ENCODE assay signal across 28 mouse cellular contexts in the genomic region with DNA sequence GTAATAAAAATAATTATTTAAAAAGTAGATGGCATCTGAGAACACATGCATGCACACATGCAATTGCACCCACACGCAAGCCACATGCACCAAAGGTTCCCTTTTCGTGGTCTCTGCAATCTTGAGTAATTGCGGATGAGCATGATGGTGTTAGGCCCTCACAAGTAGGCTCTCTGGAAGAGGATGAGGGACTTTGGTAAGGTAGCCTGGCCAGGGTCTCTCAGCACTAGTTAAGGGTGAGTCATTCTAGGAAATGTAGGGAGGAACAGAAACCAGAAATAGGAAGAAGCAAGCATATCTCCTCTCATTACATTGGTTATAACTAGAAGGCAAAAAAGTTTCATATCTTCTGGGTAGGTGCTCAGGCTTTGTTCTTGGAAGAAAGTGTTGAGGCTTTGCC. TPM values are rescaled to one million over a fixed set of nuclear protein-coding genes. Genes with fewer than 3 reads are reported as not detected.
DNase-seq lines count a peak whose midpoint lies in the region; ATAC-seq and TF ChIP-seq lines count a peak whose summit lies in the region.
"Had no signal": no experiment of that assay in that cellular context is flagged by ENCODE, and none has a peak within 500 bp of the region (broad histone marks: within the 10 kb centered on the region; RNA-seq: fewer than 3 reads in every experiment).

No protein-coding gene starts in this region.

- peak overlapping the region; percentile 22; the same call in 1 of the 2 replicates for H3K27ac ChIP-seq in liver, postnatal 0 days (ENCODE audit: low read depth)
- peak overlapping the region; percentile 46 for H3K27ac ChIP-seq in bone marrow macrophage, adult 2 months (ENCODE audit: insufficient read depth, low read depth, low read length)
- H3K27ac ChIP-seq in intestine, embryonic 16.5 days (ENCODE audit: low read length), result no peak overlapping the region
- H3K27ac ChIP-seq in midbrain, embryonic 14.5 days (replicated peaks; ENCODE audit: low read depth, low read length), result no peak overlapping the region
- H3K27ac ChIP-seq: embryonic facial prominence, embryonic 10.5 days; forebrain, embryonic 15.5 days; hindbrain, embryonic 14.5 days; kidney, postnatal 0 days; limb, embryonic 10.5 days; liver, embryonic 12.5 days; midbrain, embryonic 12.5 days; neural tube, embryonic 12.5 days had no signal

- H3K9ac ChIP-seq in liver, postnatal 0 days (replicated peaks), result no peak overlapping the region
- no peak overlapping the region for H3K9ac ChIP-seq in intestine, embryonic 16.5 days (ENCODE audit: low read depth, low read length)
- H3K9ac ChIP-seq in midbrain, embryonic 14.5 days (replicated peaks; ENCODE audit: low read length), result no peak overlapping the region
- H3K9ac ChIP-seq: forebrain, embryonic 15.5 days; heart, embryonic 12.5 days; hindbrain, embryonic 14.5 days; liver, embryonic 12.5 days; lung, embryonic 14.5 days; midbrain, embryonic 12.5 days; neural tube, embryonic 12.5 days had no signal

- no peak overlapping the region for H3K4me3 ChIP-seq in liver, postnatal 0 days (ENCODE audit: low read depth, low read length)
- no peak overlapping the region for H3K4me3 ChIP-seq in bone marrow macrophage, adult 2 months (ENCODE audit: insufficient read depth, low read length)
- no peak overlapping the region for H3K4me3 ChIP-seq in intestine, embryonic 16.5 days (ENCODE audit: low read length)
- no peak overlapping the region for H3K4me3 ChIP-seq in midbrain, embryonic 14.5 days (replicated peaks; ENCODE audit: low read depth, low read length)
- H3K4me3 ChIP-seq: embryonic facial prominence, embryonic 10.5 days; forebrain, embryonic 15.5 days; heart, embryonic 12.5 days; limb, embryonic 10.5 days; liver, embryonic 12.5 days; midbrain, embryonic 12.5 days; neural tube, embryonic 12.5 days had no signal

- TF ChIP-seq POLR2A in bone marrow macrophage, adult 2 months (IDR thresholded peaks at IDR 0.05; ENCODE audit: borderline replicate concordance, low read depth, low read length), result no peak

- TF ChIP-seq CTCF in liver, postnatal 0 days (IDR thresholded peaks at IDR 0.05; ENCODE audit: low read depth), result no peak
- TF ChIP-seq CTCF in bone marrow macrophage, adult 2 months (IDR thresholded peaks at IDR 0.05; ENCODE audit: low read depth, low read length), result no peak

- no peaks in the 10 kb centered on the region for H3K36me3 ChIP-seq in liver, postnatal 0 days (replicated peaks; ENCODE audit: insufficient read depth, low read length)
- no peaks in the 10 kb centered on the region for H3K36me3 ChIP-seq in intestine, embryonic 16.5 days (ENCODE audit: control insufficient read depth, insufficient read depth, low read length)
- H3K36me3 ChIP-seq in midbrain, embryonic 14.5 days (ENCODE audit: control insufficient read depth, insufficient read depth, low read length), result no peaks in the 10 kb centered on the region
- H3K36me3 ChIP-seq: embryonic facial prominence, embryonic 10.5 days; forebrain, embryonic 15.5 days; heart, embryonic 12.5 days; limb, embryonic 10.5 days; liver, embryonic 12.5 days; midbrain, embryonic 12.5 days; neural tube, embryonic 12.5 days had no signal

- H3K4me1 ChIP-seq in liver, postnatal 0 days (ENCODE audit: insufficient read depth), result no peaks in the 10 kb centered on the region; the same call in none of the 2 replicates
- peaks cover 73% of the 10 kb centered on the region for H3K4me1 ChIP-seq in bone marrow macrophage, adult 2 months (ENCODE audit: control insufficient read depth, insufficient read depth, low read length)
- H3K4me1 ChIP-seq in intestine, embryonic 16.5 days (ENCODE audit: control insufficient read depth, insufficient read depth, low read length), result no peaks in the 10 kb centered on the region
- H3K4me1 ChIP-seq in midbrain, embryonic 14.5 days (ENCODE audit: control insufficient read depth, insufficient read depth, low read length), result no peaks in the 10 kb centered on the region
- H3K4me1 ChIP-seq: embryonic facial prominence, embryonic 10.5 days; forebrain, embryonic 15.5 days; heart, embryonic 12.5 days; limb, embryonic 10.5 days; liver, embryonic 12.5 days; midbrain, embryonic 12.5 days; neural tube, embryonic 12.5 days had no signal

- H3K9me3 ChIP-seq in liver, postnatal 0 days (ENCODE audit: low read length), result no peaks in the 10 kb centered on the region
- H3K9me3 ChIP-seq in intestine, embryonic 16.5 days (ENCODE audit: control insufficient read depth, low read length), result no peaks in the 10 kb centered on the region
- H3K9me3 ChIP-seq in midbrain, embryonic 14.5 days (ENCODE audit: control insufficient read depth, low read length), result no peaks in the 10 kb centered on the region
- H3K9me3 ChIP-seq: embryonic facial prominence, embryonic 10.5 days; forebrain, embryonic 15.5 days; heart, embryonic 12.5 days; limb, embryonic 10.5 days; liver, embryonic 12.5 days; midbrain, embryonic 12.5 days; neural tube, embryonic 12.5 days had no signal

- no peak for TF ChIP-seq EP300 in liver, postnatal 0 days (IDR thresholded peaks at IDR 0.05; ENCODE audit: low read depth)

- WGBS in liver, postnatal 0 days (ENCODE audit: insufficient replicate concordance), result 55% methylated on average over 3 of the region's 3 CpGs
- WGBS in intestine, embryonic 16.5 days, result 87% methylated on average over 3 of the region's 3 CpGs
- WGBS in midbrain, embryonic 14.5 days, result 92% methylated on average over 3 of the region's 3 CpGs

- H3K27me3 ChIP-seq in liver, postnatal 0 days (ENCODE audit: insufficient read depth, low read length), result no peaks in the 10 kb centered on the region
- H3K27me3 ChIP-seq in intestine, embryonic 16.5 days (replicated peaks; ENCODE audit: control insufficient read depth, insufficient read depth, low read length), result no peaks in the 10 kb centered on the region
- H3K27me3 ChIP-seq in midbrain, embryonic 14.5 days (ENCODE audit: control insufficient read depth, insufficient read depth, low read length), result no peaks in the 10 kb centered on the region
- H3K27me3 ChIP-seq: forebrain, embryonic 15.5 days; heart, embryonic 12.5 days; liver, embryonic 12.5 days; midbrain, embryonic 12.5 days; neural tube, embryonic 12.5 days had no signal

- H3K4me2 ChIP-seq in liver, postnatal 0 days (ENCODE audit: low read depth, low read length), result no peak overlapping the region
- no peak overlapping the region for H3K4me2 ChIP-seq in intestine, embryonic 16.5 days (ENCODE audit: low read depth, low read length)
- H3K4me2 ChIP-seq in midbrain, embryonic 14.5 days (ENCODE audit: low read length), result no peak overlapping the region
- H3K4me2 ChIP-seq: forebrain, embryonic 15.5 days; heart, embryonic 12.5 days; hindbrain, embryonic 14.5 days; liver, embryonic 12.5 days; lung, embryonic 14.5 days; midbrain, embryonic 12.5 days; neural tube, embryonic 12.5 days had no signal

- no peak for DNase-seq in liver, postnatal 0 days
- DNase-seq in liver (no peak), A20 (ENCODE audit: low read depth, low spot score) (peak; percentile 62)
- no peak for DNase-seq in midbrain, embryonic 14.5 days
- DNase-seq: adrenal gland, adult 8-10 months; cerebellum, adult 9-11 months; heart, postnatal 10 days; kidney, adult 2 months; lung, embryonic 14.5 days; thymus, postnatal 14 days had no signal

- ATAC-seq in liver, postnatal 0 days, result no peak
- peak; percentile 55 for ATAC-seq in megakaryocyte, adult 5-6 weeks (ENCODE audit: poor library complexity, severe bottlenecking)
- ATAC-seq in intestine, embryonic 16.5 days, result no peak
- no peak for ATAC-seq in midbrain, embryonic 14.5 days (ENCODE audit: low FRiP score, low TSS enrichment)
- ATAC-seq: activated CD4-positive, CD25-positive, alpha-beta regulatory T cell, adult 4 months; forebrain, embryonic 15.5 days; inflammation-experienced regulatory T-cells, adult 6 months; liver, embryonic 12.5 days had no signal

RNA-seq across cellular contexts. Expression of gene Pilra, which starts 11.1 kb away (rescaled TPM):
- polyA plus RNA-seq in liver, postnatal 0 days (2015; fragmentation: Nextera tagmentation; extraction: Ambion mirVana), result 8.7 and 12.1 TPM in 2 replicates
- 15.5 and 16.8 TPM in 2 replicates for polyA plus RNA-seq in bone marrow macrophage, adult 2 months (2012; ENCODE audit: insufficient read depth, insufficient read length, missing spikeins)
- total RNA-seq in megakaryocyte, adult 5-6 weeks (2015), result 65.2 and 103 TPM in 2 replicates
- 95.8 and 100 TPM in 2 replicates for total RNA-seq in megakaryocyte, adult 5-6 weeks (2017)
- polyA plus RNA-seq in intestine, embryonic 16.5 days (2015; fragmentation: Nextera tagmentation; extraction: Ambion mirVana), result 2.8 and 4.2 TPM in 2 replicates
- polyA plus RNA-seq in midbrain, embryonic 14.5 days (2014; fragmentation: Nextera tagmentation; extraction: Ambion mirVana), result 0.26 and 0.51 TPM in 2 replicates
- polyA plus RNA-seq: activated CD4-positive, CD25-positive, alpha-beta regulatory T cell, adult 4 months had no signal

RNA-seq across cellular contexts. Expression of gene Pilrb1, which starts 32.9 kb away (rescaled TPM):
- polyA plus RNA-seq in liver, postnatal 0 days (2015; fragmentation: Nextera tagmentation; extraction: Ambion mirVana), result 11.7 and 11.9 TPM in 2 replicates
- 15.2 and 19.7 TPM in 2 replicates for polyA plus RNA-seq in bone marrow macrophage, adult 2 months (2012; ENCODE audit: insufficient read depth, insufficient read length, missing spikeins)
- 94.9 and 109 TPM in 2 replicates for total RNA-seq in megakaryocyte, adult 5-6 weeks (2015)
- total RNA-seq in megakaryocyte, adult 5-6 weeks (2017), result 82.8 and 86.5 TPM in 2 replicates
- polyA plus RNA-seq in intestine, embryonic 16.5 days (2015; fragmentation: Nextera tagmentation; extraction: Ambion mirVana), result 1.3 and 1.8 TPM in 2 replicates
- not detected in 2 replicates for polyA plus RNA-seq in midbrain, embryonic 14.5 days (2014; fragmentation: Nextera tagmentation; extraction: Ambion mirVana)
- total RNA-seq: layer of hippocampus, postnatal 14 days had no signal
- polyA plus RNA-seq: brain, embryonic 14.5 days; C2C12; cortical plate, adult 2 months; forebrain, embryonic 15.5 days; hindbrain, embryonic 14.5 days; limb, embryonic 10.5 days; midbrain, embryonic 12.5 days; neural tube, embryonic 12.5 days had no signal

RNA-seq across cellular contexts. Expression of gene Zcwpw1, which starts 37.4 kb away (rescaled TPM):
- 1.5 and 1.9 TPM in 2 replicates for polyA plus RNA-seq in liver, postnatal 0 days (2015; fragmentation: Nextera tagmentation; extraction: Ambion mirVana)
- 6.1 TPM in 2 replicates for polyA plus RNA-seq in bone marrow macrophage, adult 2 months (2012; ENCODE audit: insufficient read depth, insufficient read length, missing spikeins)
- total RNA-seq in megakaryocyte, adult 5-6 weeks (2015), result 6.4 and 10.0 TPM in 2 replicates
- total RNA-seq in megakaryocyte, adult 5-6 weeks (2017), result 16.1 and 18.1 TPM in 2 replicates
- polyA plus RNA-seq in intestine, embryonic 16.5 days (2015; fragmentation: Nextera tagmentation; extraction: Ambion mirVana), result 11.0 and 11.8 TPM in 2 replicates
- polyA plus RNA-seq in midbrain, embryonic 14.5 days (2014; fragmentation: Nextera tagmentation; extraction: Ambion mirVana), result 5.6 and 8.2 TPM in 2 replicates

RNA-seq across cellular contexts. Expression of gene Mepce, which starts 37.6 kb away (rescaled TPM):
- polyA plus RNA-seq in liver, postnatal 0 days (2015; fragmentation: Nextera tagmentation; extraction: Ambion mirVana), result 4.7 and 5.0 TPM in 2 replicates
- 31.3 and 35.4 TPM in 2 replicates for polyA plus RNA-seq in bone marrow macrophage, adult 2 months (2012; ENCODE audit: insufficient read depth, insufficient read length, missing spikeins)
- 20.9 and 24.0 TPM in 2 replicates for total RNA-seq in megakaryocyte, adult 5-6 weeks (2015)
- total RNA-seq in megakaryocyte, adult 5-6 weeks (2017), result 16.2 and 22.8 TPM in 2 replicates
- 7.1 and 7.4 TPM in 2 replicates for polyA plus RNA-seq in intestine, embryonic 16.5 days (2015; fragmentation: Nextera tagmentation; extraction: Ambion mirVana)
- 11.3 and 14.4 TPM in 2 replicates for polyA plus RNA-seq in midbrain, embryonic 14.5 days (2014; fragmentation: Nextera tagmentation; extraction: Ambion mirVana)

RNA-seq across cellular contexts. Expression of gene Ppp1r35, which starts 46.4 kb away (rescaled TPM):
- 13.4 and 18.1 TPM in 2 replicates for polyA plus RNA-seq in liver, postnatal 0 days (2015; fragmentation: Nextera tagmentation; extraction: Ambion mirVana)
- 28.3 and 36.2 TPM in 2 replicates for polyA plus RNA-seq in bone marrow macrophage, adult 2 months (2012; ENCODE audit: insufficient read depth, insufficient read length, missing spikeins)
- 48.6 and 55.3 TPM in 2 replicates for total RNA-seq in megakaryocyte, adult 5-6 weeks (2015)
- 34.1 and 40.1 TPM in 2 replicates for total RNA-seq in megakaryocyte, adult 5-6 weeks (2017)
- 19.3 and 19.8 TPM in 2 replicates for polyA plus RNA-seq in intestine, embryonic 16.5 days (2015; fragmentation: Nextera tagmentation; extraction: Ambion mirVana)
- 53.4 and 58.6 TPM in 2 replicates for polyA plus RNA-seq in midbrain, embryonic 14.5 days (2014; fragmentation: Nextera tagmentation; extraction: Ambion mirVana)

Comparison
In these comparisons a context has a peak if more than half of its experiments do, and no peak if none do; other contexts are left out.
1. H3K27ac ChIP-seq: peak in liver, postnatal 0 days (single experiment) and bone marrow macrophage, adult 2 months (single experiment); none in intestine, embryonic 16.5 days (single experiment) and midbrain, embryonic 14.5 days (single experiment).